32 mouse cellular contexts compared by ENCODE assay signal in the genomic region with DNA sequence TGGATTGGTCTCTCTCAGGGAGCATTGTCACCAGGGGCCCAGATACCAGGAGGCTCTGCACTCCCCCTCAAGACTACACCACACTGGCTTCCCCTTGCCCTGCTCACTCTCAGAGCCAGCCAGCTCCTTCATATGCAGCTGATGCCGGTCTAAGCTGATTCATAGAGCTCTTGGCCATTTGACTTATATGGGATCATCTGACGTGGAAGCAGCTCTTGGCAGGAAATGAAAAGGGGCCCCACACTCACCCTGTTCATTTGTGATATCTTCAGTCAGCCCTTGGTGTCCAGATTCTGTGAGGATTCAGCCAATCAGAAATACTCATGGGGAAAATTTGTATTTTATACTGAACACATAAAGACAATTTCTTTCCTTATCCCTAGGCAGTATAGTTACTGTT.
DNase-seq lines count a peak whose midpoint lies in the region; ATAC-seq and TF ChIP-seq lines count a peak whose summit lies in the region.
"Had no signal": no experiment of that assay in that cellular context is flagged by ENCODE, and none has a peak within 500 bp of the region (broad histone marks: within the 10 kb centered on the region; RNA-seq: fewer than 3 reads in every experiment).

No protein-coding gene starts in this region.

- H3K36me3 ChIP-seq in hindbrain, postnatal 0 days (ENCODE audit: insufficient read depth, low read length) = peaks cover 6% of the 10 kb centered on the region
- H3K36me3 ChIP-seq in hindbrain, embryonic 10.5 days = peaks cover 16% of the 10 kb centered on the region
- no peaks in the 10 kb centered on the region for H3K36me3 ChIP-seq in lung, embryonic 15.5 days
- peaks cover 0 to 15% of the 10 kb centered on the region in 2 experiments; a peak in 3 of 4 replicates for H3K36me3 ChIP-seq in MEL (ENCODE audit: control insufficient read depth in 1 of 2, insufficient read depth in 2 of 2, low read length in 2 of 2)
- H3K36me3 ChIP-seq: intestine, embryonic 15.5 days; stomach, embryonic 15.5 days had no signal

- TF ChIP-seq POLR2A in MEL (IDR thresholded peaks at IDR 0.05; ENCODE audit: control insufficient read depth in 1 of 2, insufficient read depth in 1 of 2, low read depth in 1 of 2, low read length in 2 of 2, poor library complexity in 1 of 2) = no peak

- H3K4me3 ChIP-seq in hindbrain, postnatal 0 days (ENCODE audit: low read length) = no peak overlapping the region
- H3K4me3 ChIP-seq in hindbrain, embryonic 10.5 days = no peak overlapping the region
- H3K4me3 ChIP-seq in lung, embryonic 15.5 days = no peak overlapping the region
- H3K4me3 ChIP-seq in MEL (ENCODE audit: control insufficient read depth in 1 of 2, insufficient read depth in 1 of 2, low read depth in 2 of 2, low read length in 2 of 2) = no peak overlapping the region
- H3K4me3 ChIP-seq: forebrain, embryonic 13.5 days; intestine, embryonic 15.5 days; layer of hippocampus, adult 2 months; midbrain, embryonic 10.5 days; midbrain, embryonic 15.5 days; neural tube, embryonic 15.5 days; stomach, embryonic 15.5 days had no signal

- H3K9ac ChIP-seq in hindbrain, postnatal 0 days (replicated peaks; ENCODE audit: low read length) = no peak overlapping the region
- H3K9ac ChIP-seq in lung, embryonic 15.5 days = no peak overlapping the region
- H3K9ac ChIP-seq in MEL (ENCODE audit: control insufficient read depth, low read depth, low read length, poor library complexity, severe bottlenecking) = no peak overlapping the region
- H3K9ac ChIP-seq: forebrain, embryonic 13.5 days; intestine, embryonic 15.5 days; midbrain, embryonic 15.5 days; neural tube, embryonic 15.5 days; stomach, embryonic 15.5 days had no signal

- H3K4me2 ChIP-seq in hindbrain, postnatal 0 days (ENCODE audit: low read depth, low read length) = no peak overlapping the region
- H3K4me2 ChIP-seq in lung, embryonic 15.5 days = no peak overlapping the region
- H3K4me2 ChIP-seq: forebrain, embryonic 13.5 days; heart, embryonic 11.5 days; intestine, embryonic 15.5 days; midbrain, embryonic 15.5 days; neural tube, embryonic 15.5 days; stomach, embryonic 15.5 days had no signal

- peak; percentile 33; the same call in 1 of the 2 replicates for ATAC-seq in hindbrain, postnatal 0 days
- peak; percentile 42; the same call in 1 of the 2 replicates for ATAC-seq in lung, embryonic 15.5 days (ENCODE audit: borderline replicate concordance, extremely low read depth, low FRiP score, low TSS enrichment)
- ATAC-seq in megakaryocyte-erythroid progenitor cell, adult 5-6 weeks (replicated peaks; ENCODE audit: low FRiP score, low TSS enrichment, poor library complexity, severe bottlenecking) = peak; percentile 31
- ATAC-seq: forebrain, embryonic 13.5 days; hindbrain, embryonic 16.5 days; intestine, embryonic 15.5 days; midbrain, embryonic 15.5 days; Patski had no signal

- H3K79me2 ChIP-seq in MEL (ENCODE audit: control insufficient read depth, insufficient read depth, low read length, poor library complexity) = no peaks in the 10 kb centered on the region

- H3K27ac ChIP-seq in hindbrain, postnatal 0 days = no peak overlapping the region
- no peak overlapping the region for H3K27ac ChIP-seq in hindbrain, embryonic 10.5 days
- no peak overlapping the region for H3K27ac ChIP-seq in lung, embryonic 15.5 days
- H3K27ac ChIP-seq in MEL (ENCODE audit: control insufficient read depth, low read depth, low read length) = no peak overlapping the region
- H3K27ac ChIP-seq: forebrain, embryonic 13.5 days; intestine, embryonic 15.5 days; layer of hippocampus, adult 2 months; macrophage; midbrain, embryonic 10.5 days; midbrain, embryonic 15.5 days; neural tube, embryonic 15.5 days; stomach, embryonic 15.5 days had no signal

- DNase-seq in hindbrain, postnatal 0 days (ENCODE audit: low spot score) = no peak
- no peak for DNase-seq in hindbrain, embryonic 10.5 days (ENCODE audit: low spot score)
- no peak for DNase-seq in lung, postnatal 14 days
- DNase-seq in MEL (ENCODE audit: low read depth, low spot score) = peak; percentile 40
- no peak for DNase-seq in adrenal gland, postnatal 25 days
- DNase-seq: adrenal gland, postnatal 14 days; cerebellum, adult 18-20 months; gastrocnemius, postnatal 25 days; heart, adult 11 months; heart, postnatal 10 days; kidney, adult 2 months; kidney, postnatal 36 days; left cerebral cortex, postnatal 4 days; liver; lung, adult 2 months; retina, postnatal 1 day; right cerebral cortex, postnatal 14 days; thymus, postnatal 14 days had no signal

- TF ChIP-seq CTCF in hindbrain, postnatal 0 days (IDR thresholded peaks at IDR 0.05; ENCODE audit: low read depth) = no peak
- no peak for TF ChIP-seq CTCF in MEL (IDR thresholded peaks at IDR 0.05 in 2 of 3, conservative IDR thresholded peaks at IDR 0.05 in 1 of 3; ENCODE audit: control insufficient read depth in 1 of 3, insufficient read depth in 1 of 3, low read depth in 2 of 3, low read length in 3 of 3, poor library complexity in 1 of 3, severe bottlenecking in 1 of 3)

- 41% methylated on average over 2 of the region's 2 CpGs for WGBS in hindbrain, postnatal 0 days
- 84% methylated on average over 2 of the region's 2 CpGs for WGBS in hindbrain, embryonic 10.5 days
- WGBS in lung, embryonic 15.5 days = 32% methylated on average over 2 of the region's 2 CpGs

- H3K4me1 ChIP-seq in hindbrain, postnatal 0 days (ENCODE audit: insufficient read depth, low read length) = no peaks in the 10 kb centered on the region
- peaks cover 10% of the 10 kb centered on the region for H3K4me1 ChIP-seq in hindbrain, embryonic 10.5 days (replicated peaks)
- H3K4me1 ChIP-seq in lung, embryonic 15.5 days = no peaks in the 10 kb centered on the region
- peaks cover 11 to 26% of the 10 kb centered on the region in 2 experiments for H3K4me1 ChIP-seq in MEL (ENCODE audit: control insufficient read depth in 1 of 2, insufficient read depth in 2 of 2, low read length in 2 of 2)
- H3K4me1 ChIP-seq: forebrain, embryonic 13.5 days; intestine, embryonic 15.5 days; midbrain, embryonic 10.5 days; midbrain, embryonic 15.5 days; stomach, embryonic 15.5 days had no signal

- no peaks in the 10 kb centered on the region for H3K27me3 ChIP-seq in hindbrain, postnatal 0 days (ENCODE audit: insufficient read depth, low read length)
- no peaks in the 10 kb centered on the region for H3K27me3 ChIP-seq in hindbrain, embryonic 10.5 days (ENCODE audit: insufficient read depth, poor library complexity, severe bottlenecking)
- H3K27me3 ChIP-seq in lung, embryonic 15.5 days = no peaks in the 10 kb centered on the region
- H3K27me3 ChIP-seq in MEL (ENCODE audit: control insufficient read depth in 1 of 2, insufficient read depth in 2 of 2, low read length in 2 of 2) = no peaks in the 10 kb centered on the region
- H3K27me3 ChIP-seq: CH12.LX; forebrain, embryonic 13.5 days; intestine, embryonic 15.5 days; midbrain, embryonic 15.5 days; neural tube, embryonic 15.5 days; Patski; stomach, embryonic 15.5 days had no signal

- no peaks in the 10 kb centered on the region for H3K9me3 ChIP-seq in hindbrain, postnatal 0 days (ENCODE audit: low read length)
- H3K9me3 ChIP-seq in hindbrain, embryonic 10.5 days = no peaks in the 10 kb centered on the region
- no peaks in the 10 kb centered on the region for H3K9me3 ChIP-seq in lung, embryonic 15.5 days
- H3K9me3 ChIP-seq in MEL (replicated peaks; ENCODE audit: insufficient read depth, low read length) = no peaks in the 10 kb centered on the region
- H3K9me3 ChIP-seq: forebrain, embryonic 13.5 days; intestine, embryonic 15.5 days; midbrain, embryonic 10.5 days; midbrain, embryonic 15.5 days; neural tube, embryonic 15.5 days; stomach, embryonic 15.5 days had no signal

- TF ChIP-seq RAD21 in MEL (IDR thresholded peaks at IDR 0.05; ENCODE audit: low read depth, low read length) = no peak

- no peak for TF ChIP-seq EP300 in MEL (IDR thresholded peaks at IDR 0.05; ENCODE audit: low read depth in 1 of 2, low read length in 2 of 2)

TF ChIP-seq in MEL, 35 proteins besides CTCF, POLR2A, EP300 and RAD21:
- no peak for TF ChIP-seq CHD1 (IDR thresholded peaks at IDR 0.05; ENCODE audit: low read depth, low read length)
